Mouse (Mus musculus) ES-Bruce4 (cell line): ENCODE results near the gene Ggn.

Experiments
- CTCF ChIP-seq: IDR thresholded peaks from one replicate; pipeline ENCODE4 v1.8.1; 2011; ENCODE audit warnings: low read depth, low read length
- EP300 ChIP-seq: IDR thresholded peaks from 2 replicates; pipeline ENCODE4 v1.6.1; 2011; ENCODE audit warnings: low read depth, low read length; ENCODE audit not compliant: insufficient read depth
- POLR2A ChIP-seq: IDR thresholded peaks from one replicate; pipeline ENCODE4 v1.8.1; 2011; ENCODE audit warnings: low read length; ENCODE audit not compliant: insufficient read depth

DNA sequence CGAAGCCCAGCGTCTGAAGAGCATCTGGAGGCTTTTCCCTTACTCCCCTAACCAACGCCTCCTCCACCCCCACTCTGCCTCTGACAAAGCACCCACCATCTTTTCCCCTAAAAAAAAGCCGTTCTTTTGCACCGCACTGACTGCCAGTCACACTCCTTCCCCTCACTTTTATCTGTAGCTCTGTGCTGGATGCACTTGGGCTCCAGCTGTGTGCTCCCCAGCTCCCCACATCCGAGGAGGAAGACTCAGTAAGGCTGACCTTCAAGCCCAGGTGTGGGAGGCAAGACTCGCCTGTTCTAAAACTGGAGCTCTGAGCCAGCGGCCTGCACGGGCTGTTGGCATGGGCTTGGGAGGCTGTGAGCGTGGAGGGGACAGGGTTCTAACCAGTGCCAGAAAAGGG is 18.5 kb upstream of the Ggn start:
- TF ChIP-seq CTCF (no peak), POLR2A (no peak), EP300 (no peak)
